Mouse (Mus musculus) hematopoietic stem cell, adult 5-6 weeks (primary cell): ENCODE results near the gene Palmd. TPM values are rescaled to one million over a fixed set of nuclear protein-coding genes. Genes with fewer than 3 reads are reported as not detected.

Experiments used
- total RNA-seq: library from RNA; stranded (forward); fragments of 172-1452, 232-1000 nt; gene quantifications from 2 replicates; pipeline ENCODE4 v1.2.3, GENCODE M21; 2017

Gene Palmd
- total RNA-seq, 1 experiment from 2014 or later: not detected

Other genes starting within 250 kb of the Palmd start
- 8.6 and 11.3 TPM in 2 replicates for gene Agl, start 160.8 kb downstream of the Palmd start, total RNA-seq
- gene Frrs1, start 109.5 kb downstream of the Palmd start, total RNA-seq: 22.6 and 33.3 TPM in 2 replicates
- gene 4930455H04Rik, start 720 bp downstream of the Palmd start, total RNA-seq: not detected in 2 replicates